Mouse (Mus musculus) intestine, postnatal 0 days (tissue): ENCODE measurements at regions not wholly inside any gene's neighbourhood (a gene's known extent, or its start where the extent isn't known, plus 50 kb on each side); places are given as distances from the start of the nearest gene placed in this dataset.

Source experiments
- ATAC-seq: fragments of 200-750 bp; cut with Nextera tagmentation; 2 replicates; pipeline ENCODE4 v1.8.0; 2017; ENCODE audit warnings: mild to moderate bottlenecking, moderate TSS enrichment, moderate library complexity
- H3K27ac ChIP-seq: fragments of 300-500 bp; sonication (generic); 2 replicates; pipeline ENCODE4 v1.5.1; 2014; ENCODE audit warnings: mild to moderate bottlenecking, low read depth, low read length, moderate library complexity
- H3K27me3 ChIP-seq: fragments of 300-500 bp; sonication (generic); replicated peaks from 2 replicates; pipeline ENCODE4 v1.6.1; 2014; ENCODE audit warnings: low read length, mixed read lengths; ENCODE audit not compliant: control insufficient read depth, insufficient read depth
- H3K36me3 ChIP-seq: fragments of 300-500 bp; sonication (generic); 2 replicates; pipeline ENCODE4 v1.6.1; 2014; ENCODE audit warnings: mild to moderate bottlenecking, moderate library complexity; ENCODE audit not compliant: control insufficient read depth, insufficient read depth
- H3K4me1 ChIP-seq: fragments of 300-500 bp; sonication (generic); replicated peaks from 2 replicates; pipeline ENCODE4 v1.6.1; 2014; ENCODE audit warnings: antibody characterized with exemption, low read length, mixed read lengths; ENCODE audit not compliant: control insufficient read depth, insufficient read depth
- H3K4me2 ChIP-seq: fragments of 300-500 bp; sonication (generic); replicated peaks from 2 replicates; pipeline ENCODE4 v1.6.1; 2014; ENCODE audit warnings: low read depth, mild to moderate bottlenecking, moderate library complexity
- H3K4me3 ChIP-seq: fragments of 300-500 bp; sonication (generic); 2 replicates; pipeline ENCODE4 v1.5.1; 2014; ENCODE audit warnings: low read depth, low read length
- H3K9ac ChIP-seq: fragments of 300-500 bp; sonication (generic); 2 replicates; pipeline ENCODE4 v1.6.1; 2014; ENCODE audit warnings: mild to moderate bottlenecking, low read depth, low read length
- H3K9me3 ChIP-seq: fragments of 300-500 bp; sonication (generic); 2 replicates; pipeline ENCODE4 v1.6.1; 2016; ENCODE audit warnings: mixed run types; ENCODE audit not compliant: control insufficient read depth
- CTCF ChIP-seq: sonication (generic); IDR thresholded peaks from 2 replicates; pipeline ENCODE4 v1.5.1; 2016; ENCODE audit warnings: low read depth, mild to moderate bottlenecking, control low read depth, antibody characterized with exemption, moderate library complexity
- WGBS: fragments of 180-500 bp; shearing (Covaris S2); extraction: QIAGEN DNeasy Blood & Tissue Kit; methylation state at CpG from one replicate; pipeline ENCODE4 v1.1.7; 2014; 5-methylcytosine and 5-hydroxymethylcytosine counted together

DNA sequence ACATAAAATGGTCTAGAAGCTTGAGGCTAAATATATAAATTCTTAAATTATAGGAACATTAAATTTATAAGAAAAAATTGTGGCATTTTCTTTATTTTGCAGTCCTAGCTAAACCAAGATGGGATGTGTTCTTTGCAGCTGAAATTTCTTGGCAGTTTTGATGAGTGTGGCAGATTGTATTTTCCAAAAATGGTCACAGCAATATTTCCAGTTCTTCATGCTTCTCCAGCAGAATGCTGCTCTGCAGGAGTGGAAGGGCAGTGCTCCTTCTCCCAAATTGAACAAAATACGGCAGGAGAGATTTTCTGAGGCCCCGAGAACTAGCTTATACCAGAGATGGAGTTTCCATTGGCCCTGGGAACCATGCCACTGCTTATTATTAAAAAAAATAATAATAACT, 587.6 kb downstream of the Prkd1 start:
- H3K4me2 ChIP-seq = no peak overlapping the region
- no peak for TF ChIP-seq CTCF
- H3K36me3 ChIP-seq = no peaks in the 10 kb centered on the region
- no peak for ATAC-seq
- no peaks in the 10 kb centered on the region for H3K27me3 ChIP-seq
- H3K9ac ChIP-seq = no peak overlapping the region
- H3K27ac ChIP-seq = no peak overlapping the region
- H3K4me1 ChIP-seq = no peaks in the 10 kb centered on the region
- 79% methylated on average over 2 of the region's 2 CpGs for WGBS
- H3K4me3 ChIP-seq = no peak overlapping the region
- H3K9me3 ChIP-seq = no peaks in the 10 kb centered on the region

DNA sequence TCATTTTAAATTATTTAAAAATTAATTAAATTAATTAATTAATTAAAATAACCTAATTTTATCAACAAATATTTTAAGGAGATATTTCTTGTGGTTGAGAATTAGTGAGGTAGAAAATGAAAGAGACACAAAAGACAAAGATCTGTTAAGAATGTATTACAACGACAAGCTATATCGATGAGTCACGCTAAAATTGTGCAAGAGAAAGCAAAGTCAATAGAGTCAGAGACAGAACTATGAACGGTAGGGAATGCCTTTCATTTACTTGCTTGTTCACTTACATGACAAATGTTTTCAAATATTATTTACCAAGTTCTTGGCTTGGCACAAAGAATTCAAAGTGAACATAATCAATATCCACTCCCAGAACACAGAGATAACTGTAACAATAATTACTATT, 582.5 kb downstream of the Prkd1 start:
- 71% methylated on average over 4 of the region's 4 CpGs for WGBS
- no peak overlapping the region for H3K27ac ChIP-seq
- H3K36me3 ChIP-seq = no peaks in the 10 kb centered on the region
- no peaks in the 10 kb centered on the region for H3K4me1 ChIP-seq
- H3K9ac ChIP-seq = no peak overlapping the region
- no peaks in the 10 kb centered on the region for H3K27me3 ChIP-seq
- ATAC-seq = no peak
- H3K9me3 ChIP-seq = no peaks in the 10 kb centered on the region
- H3K4me2 ChIP-seq = no peak overlapping the region
- H3K4me3 ChIP-seq = no peak overlapping the region
- no peak for TF ChIP-seq CTCF

DNA sequence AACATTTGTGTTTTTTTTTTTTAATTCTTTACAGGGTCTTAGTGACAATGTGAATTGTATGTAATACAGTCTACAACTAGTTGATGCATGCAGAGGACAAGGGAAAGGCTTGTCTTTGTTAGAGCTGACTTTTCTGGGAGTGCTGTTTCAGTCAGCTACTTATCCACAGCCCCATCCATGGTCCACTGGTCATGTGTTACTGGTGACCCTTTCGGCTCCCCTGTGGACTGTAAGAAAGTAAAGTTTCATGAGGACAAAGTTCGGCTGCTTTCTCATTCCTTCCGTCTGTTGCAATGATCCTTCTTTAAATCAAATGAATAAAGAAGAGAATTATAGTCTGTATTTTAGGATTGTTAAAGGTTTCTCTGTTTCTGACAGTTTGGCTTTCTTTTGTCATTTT, 577.1 kb downstream of the Prkd1 start:
- no peak overlapping the region for H3K9ac ChIP-seq
- no peaks in the 10 kb centered on the region for H3K36me3 ChIP-seq
- no peaks in the 10 kb centered on the region for H3K9me3 ChIP-seq
- no peak overlapping the region for H3K4me3 ChIP-seq
- no peak for TF ChIP-seq CTCF
- 48% methylated on average over 3 of the region's 3 CpGs for WGBS
- H3K4me1 ChIP-seq = no peaks in the 10 kb centered on the region
- no peak overlapping the region for H3K27ac ChIP-seq
- no peak for ATAC-seq
- H3K4me2 ChIP-seq = no peak overlapping the region
- no peaks in the 10 kb centered on the region for H3K27me3 ChIP-seq

DNA sequence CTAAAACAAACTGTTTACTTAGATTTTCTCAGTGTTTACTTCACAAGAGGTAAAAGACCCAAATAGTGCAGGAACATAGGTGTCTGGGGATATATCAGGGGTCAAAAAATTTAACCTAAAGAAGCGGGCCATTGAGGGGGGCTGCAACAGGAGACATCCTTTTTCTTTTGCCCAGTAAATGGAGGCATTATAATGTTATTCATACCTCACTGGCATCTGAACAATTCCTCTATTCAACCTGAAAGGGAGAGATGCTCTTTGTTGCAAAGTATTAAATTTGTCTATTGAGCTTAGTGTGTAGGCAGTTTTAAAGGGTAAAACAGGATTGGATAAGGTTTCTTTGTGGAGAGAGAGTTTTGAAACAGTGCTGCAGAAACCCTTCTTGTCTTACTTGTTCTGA, 576.5 kb downstream of the Prkd1 start:
- Histone ChIP-seq H3K4me1 (no peaks in the 10 kb centered on the region), H3K36me3 (no peaks in the 10 kb centered on the region), H3K4me3 (no peak overlapping the region), H3K4me2 (no peak overlapping the region), H3K27me3 (no peaks in the 10 kb centered on the region), H3K27ac (no peak overlapping the region), H3K9ac (no peak overlapping the region), H3K9me3 (no peaks in the 10 kb centered on the region)
- TF ChIP-seq CTCF = no peak
- no peak for ATAC-seq
- WGBS = 58% methylated on average over 1 of the region's 1 CpGs

DNA sequence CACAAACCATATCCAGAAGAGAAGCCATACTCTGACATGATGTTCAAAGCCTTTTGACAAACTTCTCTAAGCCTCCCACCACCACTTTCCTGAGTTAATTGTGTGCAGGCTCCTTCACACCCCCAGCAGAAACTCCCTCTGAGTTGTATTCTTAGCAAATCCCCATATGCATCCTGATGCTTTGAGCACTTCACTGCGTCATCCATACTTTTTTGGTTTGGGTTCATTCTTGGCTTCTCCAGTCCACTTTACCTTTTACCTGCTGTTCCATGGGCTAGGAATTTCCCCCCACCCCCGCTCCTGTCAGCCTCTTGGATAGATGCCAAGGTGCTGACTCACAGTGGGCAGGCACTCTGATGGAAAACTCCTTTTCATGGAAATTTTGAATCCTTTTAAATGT, 575.2 kb downstream of the Prkd1 start:
- no peak for ATAC-seq
- Histone ChIP-seq H3K27ac (no peak overlapping the region), H3K27me3 (no peaks in the 10 kb centered on the region), H3K4me3 (no peak overlapping the region), H3K4me2 (no peak overlapping the region), H3K4me1 (no peaks in the 10 kb centered on the region), H3K9me3 (no peaks in the 10 kb centered on the region), H3K36me3 (no peaks in the 10 kb centered on the region), H3K9ac (no peak overlapping the region)
- WGBS = 61% methylated on average over 2 of the region's 2 CpGs
- no peak for TF ChIP-seq CTCF

DNA sequence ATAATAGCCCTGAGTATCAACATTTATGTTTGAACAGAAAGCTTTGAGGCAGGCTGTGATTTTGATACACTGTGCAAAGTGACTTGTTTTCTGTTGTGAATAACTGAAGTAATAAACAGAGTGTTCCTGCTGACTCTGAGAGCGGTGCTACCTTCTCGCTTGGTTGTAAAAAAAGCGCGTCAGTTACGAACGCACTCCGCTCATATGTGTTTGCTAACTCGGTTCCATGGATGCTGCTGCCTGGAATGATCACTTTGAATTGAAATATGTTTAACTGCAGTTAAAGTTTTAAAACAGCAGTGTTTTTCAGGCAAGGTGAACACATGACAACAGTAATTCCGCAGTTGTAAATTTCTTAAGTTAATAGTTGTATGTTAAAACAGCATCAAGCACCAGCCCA, 567.7 kb downstream of the Prkd1 start:
- no peak overlapping the region for H3K9ac ChIP-seq
- H3K4me1 ChIP-seq = no peaks in the 10 kb centered on the region
- H3K9me3 ChIP-seq = no peaks in the 10 kb centered on the region
- no peak for TF ChIP-seq CTCF
- no peak overlapping the region for H3K4me2 ChIP-seq
- ATAC-seq = no peak
- 89% methylated on average over 9 of the region's 9 CpGs for WGBS
- H3K27ac ChIP-seq = no peak overlapping the region
- no peaks in the 10 kb centered on the region for H3K36me3 ChIP-seq
- no peaks in the 10 kb centered on the region for H3K27me3 ChIP-seq
- no peak overlapping the region for H3K4me3 ChIP-seq

DNA sequence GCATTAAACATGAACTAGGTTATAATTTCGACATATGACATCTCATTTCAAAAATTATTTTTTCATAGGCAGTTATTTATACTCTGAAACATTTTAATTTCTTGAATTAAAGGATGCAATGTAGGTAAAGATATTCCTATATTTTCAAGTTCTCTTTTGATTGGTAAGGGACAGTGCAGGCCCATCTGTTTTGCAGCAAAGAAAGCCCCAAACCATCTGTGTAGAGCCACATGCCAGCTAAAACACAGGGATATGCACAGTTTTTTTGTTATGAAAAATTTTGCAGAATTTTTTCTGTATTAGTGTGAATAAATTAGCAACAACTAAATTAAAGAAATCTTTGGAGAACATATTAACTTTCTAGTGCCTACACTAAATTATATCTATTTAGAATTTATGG, 567.3 kb downstream of the Prkd1 start:
- H3K9me3 ChIP-seq = no peaks in the 10 kb centered on the region
- H3K4me1 ChIP-seq = no peaks in the 10 kb centered on the region
- no peak for ATAC-seq
- H3K4me3 ChIP-seq = no peak overlapping the region
- WGBS = 64% methylated on average over 1 of the region's 1 CpGs
- no peak for TF ChIP-seq CTCF
- H3K36me3 ChIP-seq = no peaks in the 10 kb centered on the region
- H3K27me3 ChIP-seq = no peaks in the 10 kb centered on the region
- no peak overlapping the region for H3K4me2 ChIP-seq
- H3K9ac ChIP-seq = no peak overlapping the region
- no peak overlapping the region for H3K27ac ChIP-seq
